Mouse (Mus musculus): Measurements from ENCODE around the gene Ank3. TPM values are rescaled to one million over a fixed set of nuclear protein-coding genes. Genes with fewer than 3 reads are reported as not detected.

Ank3 gene
- polyA plus RNA-seq, 1 experiment from 2014 or later: 7.1 TPM

GRCm38 (mm10) chr10:69536372-69537075 lies 138.0 kb downstream of the Ank3 start:
- 58% methylated on average over 9 of the region's 9 CpGs for WGBS (ENCODE audit: insufficient replicate concordance)
- H3K4me3 ChIP-seq (ENCODE audit: low read depth, low read length): no peak overlapping the region
- no peaks in the 10 kb centered on the region for H3K27me3 ChIP-seq (ENCODE audit: insufficient read depth, low read length)
- no peaks in the 10 kb centered on the region for H3K36me3 ChIP-seq (replicated peaks; ENCODE audit: insufficient read depth, low read length)
- H3K9ac ChIP-seq (replicated peaks): no peak overlapping the region
- no peaks in the 10 kb centered on the region for H3K9me3 ChIP-seq (ENCODE audit: low read length)
- H3K27ac ChIP-seq (ENCODE audit: low read depth): no peak overlapping the region
- ATAC-seq: no peak
- no peak for DNase-seq
- no peak overlapping the region for H3K4me2 ChIP-seq (ENCODE audit: low read depth, low read length)
- H3K4me1 ChIP-seq (ENCODE audit: insufficient read depth): peaks cover 3% of the 10 kb centered on the region; the same call in 1 of the 2 replicates
- no peak for TF ChIP-seq EP300 (IDR thresholded peaks at IDR 0.05; ENCODE audit: low read depth)
- TF ChIP-seq CTCF (IDR thresholded peaks at IDR 0.05; ENCODE audit: low read depth): no peak

DNA sequence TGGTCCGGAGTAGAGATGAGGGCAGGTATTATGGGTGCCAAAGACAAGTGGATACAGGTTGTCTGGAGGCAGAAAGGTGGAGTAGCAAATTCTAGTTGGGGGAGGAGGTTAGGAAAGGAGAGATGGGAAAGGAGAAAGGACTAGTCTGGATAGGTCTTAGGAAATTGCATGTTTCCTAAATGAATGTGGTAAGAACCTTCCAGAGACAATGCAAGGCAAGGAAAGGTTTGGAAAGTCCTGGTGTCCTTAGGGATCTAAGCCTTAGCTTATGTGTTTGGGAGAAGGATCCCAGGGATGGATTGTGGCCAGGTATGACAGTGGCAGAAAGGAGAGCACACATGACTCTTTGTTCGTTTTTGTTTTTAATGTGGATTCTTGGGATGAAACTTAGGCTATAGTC lies 139.7 kb downstream of the Ank3 start:
- peaks cover 3% of the 10 kb centered on the region; the same call in 1 of the 2 replicates for H3K4me1 ChIP-seq (ENCODE audit: insufficient read depth)
- TF ChIP-seq CTCF (IDR thresholded peaks at IDR 0.05; ENCODE audit: low read depth) (no peak), EP300 (IDR thresholded peaks at IDR 0.05; ENCODE audit: low read depth) (no peak)

GRCm38 (mm10) chr10:69542439-69542838 lies 143.9 kb downstream of the Ank3 start:
- Histone ChIP-seq H3K27ac (ENCODE audit: low read depth) (no peak overlapping the region), H3K4me1 (ENCODE audit: insufficient read depth) (no peaks in the 10 kb centered on the region), H3K9me3 (ENCODE audit: low read length) (no peaks in the 10 kb centered on the region), H3K27me3 (ENCODE audit: insufficient read depth, low read length) (no peaks in the 10 kb centered on the region), H3K36me3 (replicated peaks; ENCODE audit: insufficient read depth, low read length) (no peaks in the 10 kb centered on the region), H3K4me2 (ENCODE audit: low read depth, low read length) (no peak overlapping the region), H3K4me3 (ENCODE audit: low read depth, low read length) (no peak overlapping the region), H3K9ac (replicated peaks) (no peak overlapping the region)
- WGBS (ENCODE audit: insufficient replicate concordance): 78% methylated on average over 3 of the region's 3 CpGs
- TF ChIP-seq CTCF (IDR thresholded peaks at IDR 0.05; ENCODE audit: low read depth): no peak
- no peak for DNase-seq
- no peak for ATAC-seq

More for the DNA sequence above, 139.7 kb downstream of the Ank3 start:
- WGBS (ENCODE audit: insufficient replicate concordance): 76% methylated on average over 2 of the region's 2 CpGs
- no peaks in the 10 kb centered on the region for H3K9me3 ChIP-seq (ENCODE audit: low read length)
- no peak overlapping the region for H3K4me3 ChIP-seq (ENCODE audit: low read depth, low read length)
- H3K4me2 ChIP-seq (ENCODE audit: low read depth, low read length): no peak overlapping the region
- ATAC-seq (no peak), DNase-seq (no peak)
- H3K9ac ChIP-seq (replicated peaks): no peak overlapping the region
- no peaks in the 10 kb centered on the region for H3K36me3 ChIP-seq (replicated peaks; ENCODE audit: insufficient read depth, low read length)
- no peak overlapping the region for H3K27ac ChIP-seq (ENCODE audit: low read depth)
- no peaks in the 10 kb centered on the region for H3K27me3 ChIP-seq (ENCODE audit: insufficient read depth, low read length)

- TF ChIP-seq CTCF (IDR thresholded peaks at IDR 0.05; ENCODE audit: low read depth) (no peak), EP300 (IDR thresholded peaks at IDR 0.05; ENCODE audit: low read depth) (no peak)
- no peak for DNase-seq
- no peaks in the 10 kb centered on the region for H3K27me3 ChIP-seq (ENCODE audit: insufficient read depth, low read length)
- H3K4me2 ChIP-seq (ENCODE audit: low read depth, low read length): no peak overlapping the region
- no peak overlapping the region for H3K9ac ChIP-seq (replicated peaks)
- no peaks in the 10 kb centered on the region for H3K36me3 ChIP-seq (replicated peaks; ENCODE audit: insufficient read depth, low read length)
- no peaks in the 10 kb centered on the region for H3K4me1 ChIP-seq (ENCODE audit: insufficient read depth)
- no peak overlapping the region for H3K27ac ChIP-seq (ENCODE audit: low read depth)
- whole genome bisulfite sequencing (ENCODE audit: insufficient replicate concordance): 85% methylated on average over 10 of the region's 10 CpGs
- ATAC-seq: no peak
- no peak overlapping the region for H3K4me3 ChIP-seq (ENCODE audit: low read depth, low read length)
- no peaks in the 10 kb centered on the region for H3K9me3 ChIP-seq (ENCODE audit: low read length)
Observed at GRCm38 (mm10) chr10:69543876-69544620, 145.5 kb downstream of the Ank3 start.

DNA sequence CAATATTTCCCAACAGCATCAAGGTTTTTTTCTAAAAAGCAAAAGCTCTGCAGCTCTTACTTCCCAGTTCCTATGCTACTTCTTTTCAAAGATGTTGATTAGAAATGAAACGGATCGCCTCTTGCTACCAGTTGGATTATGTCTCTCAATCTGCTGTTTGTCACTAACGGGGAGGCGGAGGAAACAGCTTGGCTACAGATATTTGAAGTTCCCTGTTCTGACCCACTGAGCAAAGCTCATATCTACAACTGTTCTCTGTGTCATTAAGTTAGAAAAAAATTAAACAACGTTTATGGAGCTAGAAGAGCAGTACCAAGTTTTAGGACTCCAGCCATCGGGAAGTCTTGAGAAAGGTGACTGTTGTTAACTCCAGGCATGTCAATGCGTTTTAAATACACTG lies 146.1 kb downstream of the Ank3 start:
- Histone ChIP-seq H3K4me2 (ENCODE audit: low read depth, low read length) (no peak overlapping the region), H3K4me3 (ENCODE audit: low read depth, low read length) (no peak overlapping the region), H3K27ac (ENCODE audit: low read depth) (no peak overlapping the region), H3K36me3 (replicated peaks; ENCODE audit: insufficient read depth, low read length) (no peaks in the 10 kb centered on the region), H3K9me3 (ENCODE audit: low read length) (no peaks in the 10 kb centered on the region), H3K27me3 (ENCODE audit: insufficient read depth, low read length) (no peaks in the 10 kb centered on the region), H3K4me1 (ENCODE audit: insufficient read depth) (no peaks in the 10 kb centered on the region), H3K9ac (replicated peaks) (no peak overlapping the region)
- no peak for ATAC-seq
- WGBS (ENCODE audit: insufficient replicate concordance): 73% methylated on average over 7 of the region's 7 CpGs
- TF ChIP-seq EP300 (IDR thresholded peaks at IDR 0.05; ENCODE audit: low read depth) (no peak), CTCF (IDR thresholded peaks at IDR 0.05; ENCODE audit: low read depth) (no peak)
- no peak for DNase-seq

DNA sequence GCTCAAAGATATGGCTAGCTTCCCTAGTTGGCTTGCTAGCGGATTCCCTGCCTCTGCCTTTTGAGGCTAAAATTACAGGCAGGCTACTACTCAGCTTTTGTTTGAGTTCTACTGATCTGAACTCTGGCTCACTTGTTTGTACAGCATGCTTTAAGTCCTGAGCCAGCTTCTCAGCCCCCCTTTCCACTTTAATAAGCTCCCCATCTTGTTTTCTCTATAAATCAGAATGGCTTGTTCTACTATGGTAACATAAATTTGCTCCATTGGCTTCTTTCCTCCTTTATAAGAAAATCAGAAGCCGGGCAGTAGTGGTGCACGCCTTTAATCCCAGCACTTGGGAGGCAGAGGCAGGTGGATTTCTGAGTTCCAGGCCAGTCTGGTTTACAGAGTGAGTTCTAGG lies 147.4 kb downstream of the Ank3 start:
- ATAC-seq: no peak
- no peak for DNase-seq
- Histone ChIP-seq H3K9ac (replicated peaks) (no peak overlapping the region), H3K9me3 (ENCODE audit: low read length) (no peaks in the 10 kb centered on the region), H3K27me3 (ENCODE audit: insufficient read depth, low read length) (no peaks in the 10 kb centered on the region), H3K4me3 (ENCODE audit: low read depth, low read length) (no peak overlapping the region), H3K4me2 (ENCODE audit: low read depth, low read length) (no peak overlapping the region), H3K27ac (ENCODE audit: low read depth) (no peak overlapping the region), H3K36me3 (replicated peaks; ENCODE audit: insufficient read depth, low read length) (no peaks in the 10 kb centered on the region), H3K4me1 (ENCODE audit: insufficient read depth) (no peaks in the 10 kb centered on the region)
- 69% methylated on average over 3 of the region's 3 CpGs for WGBS (ENCODE audit: insufficient replicate concordance)
- TF ChIP-seq EP300 (IDR thresholded peaks at IDR 0.05; ENCODE audit: low read depth): no peak
- no peak for TF ChIP-seq CTCF (IDR thresholded peaks at IDR 0.05; ENCODE audit: low read depth)

Measured in liver, postnatal 0 days (tissue).